Mouse (Mus musculus) embryonic facial prominence, embryonic 13.5 days (tissue): ENCODE data around the gene Gm10563. TPM values are rescaled to one million over a fixed set of nuclear protein-coding genes. Genes with fewer than 3 reads are reported as not detected.

Source experiments
- ATAC-seq: fragments of 200-750 bp; cut with Nextera tagmentation; 2 replicates; pipeline ENCODE4 v1.8.0; 2017; ENCODE audit warnings: low read depth; ENCODE audit not compliant: insufficient number of reproducible peaks, insufficient read depth, low FRiP score, low TSS enrichment
- H3K27ac ChIP-seq: fragments of 300-500 bp; sonication (generic); 2 replicates; pipeline ENCODE4 v1.5.1; 2015; ENCODE audit warnings: moderate library complexity, mild to moderate bottlenecking, inconsistent platforms
- H3K27me3 ChIP-seq: fragments of 300-500 bp; sonication (generic); 2 replicates; pipeline ENCODE4 v1.6.1; 2015; ENCODE audit warnings: mild to moderate bottlenecking, inconsistent platforms
- H3K36me3 ChIP-seq: fragments of 300-500 bp; sonication (generic); 2 replicates; pipeline ENCODE4 v1.6.1; 2015; ENCODE audit warnings: mild to moderate bottlenecking, inconsistent platforms
- H3K4me1 ChIP-seq: fragments of 300-500 bp; sonication (generic); 2 replicates; pipeline ENCODE4 v1.6.1; 2015; ENCODE audit warnings: inconsistent platforms
- H3K4me2 ChIP-seq: fragments of 300-500 bp; sonication (generic); 2 replicates; pipeline ENCODE4 v1.6.1; 2015; ENCODE audit warnings: moderate library complexity, mild to moderate bottlenecking, inconsistent platforms
- H3K4me3 ChIP-seq: fragments of 300-500 bp; sonication (generic); 2 replicates; pipeline ENCODE4 v1.5.1; 2015; ENCODE audit warnings: mild to moderate bottlenecking, inconsistent platforms
- H3K9ac ChIP-seq: fragments of 300-500 bp; sonication (generic); 2 replicates; pipeline ENCODE4 v1.6.1; 2015; ENCODE audit warnings: mild to moderate bottlenecking, inconsistent platforms
- H3K9me3 ChIP-seq: fragments of 300-500 bp; sonication (generic); 2 replicates; pipeline ENCODE4 v1.6.1; 2016; ENCODE audit warnings: inconsistent platforms
- WGBS: fragments of 180-500 bp; shearing (Covaris S2); methylation state at CpG from one replicate; pipeline ENCODE4 v1.1.7; 2015; ENCODE audit warnings: mixed read lengths; 5-methylcytosine and 5-hydroxymethylcytosine counted together
- polyA plus RNA-seq: library from polyadenylated mRNA; unstranded; fragments of >200 nt; fragmentation: Nextera tagmentation; extraction: Ambion mirVana; gene quantifications from 2 replicates; pipeline ENCODE4 v1.2.1, GENCODE M21; 2015

Gm10563 gene
- polyA plus RNA-seq, 1 experiment from 2014 or later: not detected

DNA sequence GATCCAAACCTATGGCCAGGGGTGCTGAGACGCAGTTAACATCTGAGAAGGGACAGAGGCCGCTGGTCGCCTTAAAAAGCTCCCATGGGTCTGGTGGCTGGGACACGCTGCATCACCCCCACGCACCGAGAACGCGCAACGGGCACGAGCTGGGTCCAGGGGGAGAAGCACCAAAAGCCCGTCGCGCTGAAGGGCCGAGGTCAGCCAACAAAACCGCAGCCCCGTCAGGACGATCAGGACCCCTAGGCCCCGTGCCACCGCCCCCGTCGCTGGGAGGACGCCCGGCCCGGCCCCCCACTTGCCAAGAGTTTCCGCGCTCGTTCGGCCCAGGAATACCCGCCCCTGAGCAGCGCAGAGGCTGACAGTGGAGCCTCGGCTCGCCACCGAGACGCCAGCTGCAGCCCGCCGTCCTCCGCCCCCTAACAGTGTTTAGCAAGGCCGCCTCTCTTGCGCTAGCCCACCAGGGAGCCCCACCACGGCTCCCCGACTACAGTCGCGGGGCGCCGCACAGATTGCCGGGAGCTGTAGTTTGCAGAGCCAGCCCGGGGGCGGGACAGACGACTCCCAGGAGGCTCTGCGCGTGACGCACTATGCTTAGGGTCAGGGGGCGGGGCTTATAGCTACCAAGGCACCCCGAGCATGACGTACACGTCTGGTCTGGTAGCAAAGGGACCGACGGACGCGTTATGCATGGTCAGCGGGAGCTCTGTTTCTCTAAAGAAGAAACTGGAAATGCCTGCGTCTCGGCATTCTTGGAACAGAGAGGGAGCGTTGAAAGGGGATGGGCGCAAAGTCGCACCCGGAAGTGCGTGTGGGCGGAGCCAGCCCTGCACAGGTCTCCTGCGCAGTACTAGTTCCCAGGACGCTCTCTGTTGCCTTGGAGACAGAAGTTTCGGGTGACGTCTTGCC lies 23.7 kb upstream of the Gm10563 start, which contains the start of gene Mib2:
Gene Mib2, minus strand, starts transcription at position 510 of the 909 bp plus-strand sequence.
- peak; percentile 99 for ATAC-seq
- Histone ChIP-seq H3K9me3 (no peaks in the 10 kb centered on the region), H3K27ac (peak within 1 kb of the TSS; percentile 88), H3K4me1 (peaks cover 7% of the 10 kb centered on the region), H3K4me2 (peak within 1 kb of the TSS; percentile 86), H3K27me3 (no peaks in the 10 kb centered on the region), H3K36me3 (peaks cover 24% of the 10 kb centered on the region), H3K4me3 (peak within 1 kb of the TSS; percentile 91), H3K9ac (peak within 1 kb of the TSS; percentile 93)
- under 1% methylated on average over 73 of the region's 73 CpGs for WGBS

DNA sequence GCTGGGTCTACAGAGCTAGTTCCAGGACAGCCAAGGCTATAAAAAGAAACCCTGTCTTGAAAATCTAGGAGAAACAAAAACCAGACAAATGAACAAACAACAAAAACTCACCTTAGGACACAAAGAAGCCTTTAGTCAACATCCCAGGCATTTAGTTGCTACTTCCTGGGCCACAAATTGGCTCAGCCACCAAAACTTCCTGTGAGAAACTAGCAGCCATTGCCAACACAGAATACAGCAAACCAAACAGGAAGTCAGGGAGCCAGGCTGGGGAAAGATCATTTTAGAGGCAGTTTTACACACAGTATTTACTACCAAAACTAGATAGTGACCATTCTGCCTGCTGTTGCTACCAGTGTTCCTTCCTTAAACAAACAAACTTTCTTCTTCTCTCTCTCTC lies 21.7 kb upstream of the Gm10563 start:
- no peak overlapping the region for H3K4me2 ChIP-seq
- no peak for ATAC-seq
- H3K27me3 ChIP-seq: no peaks in the 10 kb centered on the region
- H3K4me1 ChIP-seq: peaks cover 7% of the 10 kb centered on the region
- H3K9me3 ChIP-seq: no peaks in the 10 kb centered on the region
- no peak overlapping the region for H3K9ac ChIP-seq
- peaks cover 38% of the 10 kb centered on the region for H3K36me3 ChIP-seq
- no peak overlapping the region for H3K27ac ChIP-seq
- no peak overlapping the region for H3K4me3 ChIP-seq

DNA sequence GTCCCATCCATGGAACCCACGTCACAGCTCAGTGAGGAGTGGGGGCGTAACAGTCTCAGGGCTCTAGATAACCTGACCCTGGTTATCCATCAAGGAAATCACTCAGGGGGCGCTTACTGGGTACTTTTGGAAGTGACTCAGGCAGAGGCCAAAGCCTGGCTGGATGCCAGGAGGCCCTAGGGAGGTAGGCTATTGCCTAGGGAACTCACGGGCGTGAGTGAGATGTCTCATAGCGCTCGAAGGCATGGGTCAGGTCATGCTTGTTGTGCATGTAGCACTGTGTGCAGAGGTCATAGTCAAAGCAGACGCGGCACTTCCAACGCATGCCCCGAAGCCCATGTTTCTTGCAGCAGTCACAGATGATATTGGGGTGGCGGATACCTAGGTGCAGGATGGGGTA lies 15.4 kb upstream of the Gm10563 start:
- Histone ChIP-seq H3K4me3 (no peak overlapping the region), H3K4me1 (no peaks in the 10 kb centered on the region), H3K9me3 (no peaks in the 10 kb centered on the region), H3K27ac (no peak overlapping the region), H3K4me2 (no peak overlapping the region), H3K9ac (0 out of 2 replicates have a peak overlapping the region, but pooled peaks have one; percentile 4), H3K27me3 (peaks cover 10% of the 10 kb centered on the region), H3K36me3 (peaks cover 85% of the 10 kb centered on the region)
- no peak for ATAC-seq
- 88% methylated on average over 12 of the region's 12 CpGs for whole genome bisulfite sequencing

DNA sequence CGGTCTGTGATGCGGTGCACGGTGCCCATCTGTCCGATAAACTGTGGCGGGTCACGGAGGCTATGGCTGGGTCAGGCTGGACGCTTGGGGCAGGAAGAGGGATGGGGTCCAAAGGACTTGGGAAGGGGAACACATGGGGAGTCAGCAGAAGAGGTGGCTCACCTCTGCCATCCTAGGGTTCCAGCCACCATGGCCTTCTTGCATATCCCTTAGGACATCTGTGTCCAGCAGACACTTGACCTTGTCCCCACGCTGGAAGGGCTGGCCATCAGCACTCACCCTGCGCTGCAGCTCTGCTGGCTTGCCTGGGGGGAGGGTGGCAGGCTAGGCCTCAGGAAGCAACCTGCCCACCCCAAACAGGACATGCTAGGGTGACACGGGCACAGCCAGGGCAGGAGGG lies 13.8 kb upstream of the Gm10563 start:
- no peaks in the 10 kb centered on the region for H3K9me3 ChIP-seq
- WGBS: 92% methylated on average over 10 of the region's 10 CpGs
- no peak overlapping the region for H3K9ac ChIP-seq
- H3K27ac ChIP-seq: no peak overlapping the region
- no peak for ATAC-seq
- no peak overlapping the region for H3K4me2 ChIP-seq
- peaks cover 75% of the 10 kb centered on the region for H3K36me3 ChIP-seq
- H3K27me3 ChIP-seq: peaks cover 27% of the 10 kb centered on the region
- H3K4me3 ChIP-seq: no peak overlapping the region
- H3K4me1 ChIP-seq: peaks cover 16% of the 10 kb centered on the region

DNA sequence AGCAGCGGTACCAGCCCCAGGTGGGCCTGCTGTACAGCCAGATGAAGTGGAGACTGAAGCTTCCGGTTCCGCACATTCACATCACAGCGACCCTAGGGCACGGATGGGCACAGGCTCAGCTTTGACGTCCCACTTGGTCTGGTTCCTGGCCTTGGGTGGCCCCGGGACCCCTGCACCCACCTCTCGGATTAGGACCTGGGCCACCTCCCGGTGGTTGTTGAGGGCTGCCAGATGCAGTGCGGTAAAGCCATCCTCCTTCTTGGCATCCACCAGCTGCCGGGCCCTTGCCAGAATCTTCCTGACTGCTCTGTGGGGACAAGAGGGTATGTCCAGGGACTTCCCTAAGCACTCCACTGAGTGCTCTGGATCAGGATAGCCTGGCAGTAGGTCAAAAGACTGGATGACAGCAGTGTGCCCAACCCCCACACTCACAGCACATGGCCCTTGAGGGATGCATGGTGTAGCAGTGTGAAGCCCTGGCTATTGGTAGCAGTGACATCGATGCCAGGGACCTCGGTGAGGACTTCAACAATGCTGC lies 11.1 kb upstream of the Gm10563 start:
- Histone ChIP-seq H3K9ac (no peak overlapping the region), H3K36me3 (peaks cover 61% of the 10 kb centered on the region), H3K27me3 (peaks cover 54% of the 10 kb centered on the region), H3K4me1 (peaks cover 43% of the 10 kb centered on the region), H3K9me3 (no peaks in the 10 kb centered on the region), H3K4me2 (no peak overlapping the region), H3K4me3 (no peak overlapping the region), H3K27ac (no peak overlapping the region)
- WGBS: 89% methylated on average over 13 of the region's 13 CpGs
- no peak for ATAC-seq

DNA sequence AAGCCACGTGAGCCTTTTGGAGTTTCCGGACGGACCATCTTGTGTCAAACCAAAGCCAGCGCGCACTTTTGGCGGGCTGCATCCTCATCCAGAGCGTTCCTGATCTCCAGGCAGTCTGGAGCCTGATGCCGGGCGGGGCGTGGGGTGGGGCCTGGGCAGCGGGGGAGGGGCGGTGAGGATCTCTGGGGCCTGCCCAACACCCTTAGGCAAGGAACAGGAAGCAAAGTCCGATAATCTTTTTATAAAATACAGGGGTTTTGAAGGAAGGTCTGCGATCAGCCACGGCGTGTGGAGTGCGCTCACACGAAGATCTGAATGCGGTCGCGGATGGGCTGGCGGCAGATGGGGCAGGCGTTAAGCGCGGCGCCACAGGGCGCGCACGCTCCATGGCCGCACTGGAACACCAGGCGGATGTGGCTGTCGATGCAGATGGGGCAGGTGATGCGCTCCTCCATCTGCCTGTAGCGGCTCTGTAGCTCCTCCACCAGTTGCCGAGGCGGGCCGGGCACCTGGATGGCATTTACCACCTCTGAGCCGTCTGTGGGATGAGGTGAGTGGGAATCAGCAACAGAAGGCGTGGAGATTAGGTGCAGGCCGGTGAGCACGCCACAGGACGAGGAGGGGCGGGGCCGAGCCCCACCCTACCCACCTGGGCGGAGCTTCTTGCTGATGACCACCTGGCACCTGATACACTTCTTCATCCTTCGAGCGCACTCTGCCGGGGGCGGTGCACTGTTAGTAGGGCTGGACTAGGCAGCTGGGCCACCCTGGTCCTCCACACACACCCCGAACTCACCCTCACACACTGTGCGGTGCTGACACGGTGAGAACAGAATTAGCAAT lies 9.5 kb upstream of the Gm10563 start:
- Histone ChIP-seq H3K9ac (peak overlapping the region; percentile 82), H3K4me2 (peak overlapping the region; percentile 94), H3K9me3 (no peaks in the 10 kb centered on the region), H3K36me3 (peaks cover 63% of the 10 kb centered on the region), H3K27me3 (peaks cover 58% of the 10 kb centered on the region), H3K27ac (0 out of 2 replicates have a peak overlapping the region, but pooled peaks have one; percentile 33), H3K4me3 (peak overlapping the region; percentile 57), H3K4me1 (peaks cover 44% of the 10 kb centered on the region)
- ATAC-seq: peak; percentile 68; the same call in 1 of the 2 replicates
- WGBS: 1% methylated on average over 52 of the region's 52 CpGs

DNA sequence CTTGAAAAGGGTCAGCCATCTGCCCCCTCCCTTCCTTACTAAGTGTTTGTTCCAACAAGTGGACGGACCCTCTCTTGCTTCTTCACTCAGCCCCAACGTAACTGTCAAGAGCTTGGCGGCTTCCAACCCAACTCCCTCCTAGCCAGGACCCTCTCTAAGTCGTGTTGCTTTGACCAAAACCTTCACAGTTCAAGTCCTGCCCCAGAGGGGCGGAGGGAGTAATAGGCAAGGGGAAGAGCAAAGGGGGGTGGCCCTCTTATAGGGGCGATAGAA lies 8.9 kb upstream of the Gm10563 start:
- no peaks in the 10 kb centered on the region for H3K9me3 ChIP-seq
- ATAC-seq: no peak
- no peak overlapping the region for H3K27ac ChIP-seq
- peaks cover 63% of the 10 kb centered on the region for H3K36me3 ChIP-seq
- peak overlapping the region; percentile 94 for H3K4me2 ChIP-seq
- H3K9ac ChIP-seq: peak overlapping the region; percentile 82
- H3K27me3 ChIP-seq: peaks cover 58% of the 10 kb centered on the region
- 1% methylated on average over 6 of the region's 6 CpGs for WGBS
- peaks cover 44% of the 10 kb centered on the region for H3K4me1 ChIP-seq
- peak overlapping the region; percentile 57 for H3K4me3 ChIP-seq

DNA sequence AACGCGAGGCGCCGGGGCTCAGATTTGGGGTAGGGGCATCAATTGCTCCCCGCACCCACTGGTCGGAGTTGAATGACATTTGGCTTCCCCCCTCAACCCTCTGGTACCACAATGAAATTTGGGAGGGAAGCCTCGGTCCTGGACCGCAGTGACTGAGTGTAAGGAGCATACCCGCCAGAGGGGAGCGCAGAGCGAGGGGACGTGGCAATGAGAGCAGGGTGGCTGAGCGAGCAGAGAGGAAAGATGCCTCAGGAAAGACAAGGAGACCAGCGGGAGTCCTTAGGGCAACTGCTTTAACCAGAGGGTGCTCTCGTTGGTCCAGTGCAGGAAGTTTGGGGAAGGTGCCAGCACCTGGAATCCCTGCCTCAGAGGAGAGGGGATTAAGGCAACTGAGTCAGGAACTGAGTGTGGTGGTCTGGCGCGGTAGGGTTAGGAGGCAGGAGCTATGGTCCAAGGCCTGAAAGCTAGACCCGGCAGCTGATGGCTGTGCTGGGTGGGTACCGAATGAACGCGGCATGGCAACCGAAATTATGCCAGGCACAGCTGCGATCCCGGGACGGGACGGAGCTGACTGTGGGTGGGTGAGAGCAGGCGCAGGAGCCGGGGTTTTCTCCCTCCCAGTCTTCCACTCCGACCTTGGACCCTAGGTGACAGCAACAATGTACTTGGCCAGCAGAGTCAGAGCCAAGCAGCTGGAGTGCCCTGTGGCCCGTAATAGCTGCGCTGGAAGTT lies 8.4 kb upstream of the Gm10563 start:
- under 1% methylated on average over 31 of the region's 31 CpGs for WGBS
- Histone ChIP-seq H3K4me2 (peak overlapping the region; percentile 94), H3K9ac (peak overlapping the region; percentile 82), H3K4me3 (peak overlapping the region; percentile 57), H3K27ac (0 out of 2 replicates have a peak overlapping the region, but pooled peaks have one; percentile 33), H3K27me3 (peaks cover 58% of the 10 kb centered on the region), H3K36me3 (peaks cover 64% of the 10 kb centered on the region), H3K4me1 (peaks cover 44% of the 10 kb centered on the region), H3K9me3 (no peaks in the 10 kb centered on the region)
- no peak for ATAC-seq

DNA sequence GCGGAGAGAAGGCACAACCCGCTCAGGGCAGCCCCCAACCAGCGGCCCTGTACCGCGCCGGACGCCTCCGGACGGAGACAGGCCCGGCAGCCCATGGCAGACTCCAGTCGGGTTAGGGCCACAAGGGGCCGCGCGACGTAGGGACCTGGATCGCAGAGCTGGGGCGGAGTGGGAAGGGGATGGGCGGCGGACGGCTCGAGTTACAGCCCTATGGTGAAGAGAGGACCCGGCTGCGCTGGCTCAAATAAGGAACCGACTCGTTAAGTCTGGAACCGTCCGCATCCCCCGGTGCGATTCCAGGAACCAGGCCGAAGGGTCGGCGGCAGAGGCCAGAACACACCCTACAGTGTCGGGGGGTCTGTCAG lies 7.9 kb upstream of the Gm10563 start, which contains the start of gene Mmp23:
Gene Mmp23, minus strand, starts transcription at position 299 of the 365 bp plus-strand sequence.
- 1% methylated on average over 33 of the region's 33 CpGs for WGBS
- peak; percentile 18; the same call in 1 of the 2 replicates for ATAC-seq

DNA sequence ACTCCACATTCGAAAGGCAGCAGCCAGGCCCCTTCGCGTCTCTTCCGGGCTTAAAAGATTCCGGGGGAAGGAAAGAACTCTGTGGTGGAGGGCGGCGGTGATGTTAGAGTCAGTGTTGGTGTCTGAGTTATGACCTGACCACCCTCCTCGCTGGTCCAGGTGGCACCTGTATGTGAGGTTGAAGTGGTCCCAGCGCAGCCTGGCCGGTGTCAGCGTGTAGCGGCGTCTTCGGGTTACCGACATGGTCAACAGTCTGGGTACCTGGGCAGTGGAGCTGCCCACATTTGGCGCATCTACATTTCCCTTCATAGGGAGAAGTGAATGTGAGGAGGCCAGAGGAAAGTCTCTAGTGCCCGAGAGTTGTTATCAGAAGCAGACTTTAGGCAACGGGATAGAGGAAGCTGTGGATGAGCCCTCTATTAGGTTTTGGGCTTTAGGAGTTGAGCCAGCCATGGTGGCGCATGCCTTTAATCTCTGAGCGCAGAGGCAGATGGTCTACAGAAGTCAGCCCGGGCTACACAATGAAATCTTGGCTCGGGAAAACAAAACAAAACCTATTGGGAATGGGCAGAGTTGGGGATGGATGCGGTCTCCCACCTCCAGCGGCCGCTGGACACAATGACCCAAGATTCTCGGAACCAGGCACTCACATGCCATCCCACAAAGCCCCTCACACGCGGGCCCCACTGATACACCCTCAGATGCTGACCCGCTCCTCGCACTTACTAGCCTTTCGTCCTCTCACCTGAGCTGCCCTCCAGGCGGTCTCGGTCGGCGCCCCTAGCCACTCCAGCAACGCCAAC lies 7.3 kb upstream of the Gm10563 start:
- Histone ChIP-seq H3K27me3 (peaks cover 58% of the 10 kb centered on the region), H3K36me3 (peaks cover 66% of the 10 kb centered on the region), H3K4me1 (peaks cover 44% of the 10 kb centered on the region), H3K27ac (0 out of 2 replicates have a peak overlapping the region, but pooled peaks have one; percentile 33), H3K4me3 (peak overlapping the region; percentile 57), H3K4me2 (peak overlapping the region; percentile 94), H3K9ac (peak overlapping the region; percentile 82), H3K9me3 (no peaks in the 10 kb centered on the region)
- ATAC-seq: no peak
- WGBS: 21% methylated on average over 35 of the region's 36 CpGs

More for the DNA sequence above, 7.9 kb upstream of the Gm10563 start, which contains the start of gene Mmp23:
- Histone ChIP-seq H3K4me2 (peak within 1 kb of the TSS; percentile 94), H3K36me3 (peaks cover 66% of the 10 kb centered on the region), H3K9me3 (no peaks in the 10 kb centered on the region), H3K4me1 (peaks cover 44% of the 10 kb centered on the region), H3K4me3 (peak within 1 kb of the TSS; percentile 57), H3K27ac (0 out of 2 replicates have a peak within 1 kb of the TSS, but pooled peaks have one; percentile 33), H3K27me3 (peaks cover 58% of the 10 kb centered on the region), H3K9ac (peak within 1 kb of the TSS; percentile 82)
